Mouse (Mus musculus): ENCODE results near the gene Etv6.

Etv6 gene

GRCm38 (mm10) chr6:134140718-134141615 lies 105.5 kb downstream of the Etv6 start:
- DNase-seq (ENCODE audit: low read depth, low spot score) = no peak

- no peak for DNase-seq (ENCODE audit: low read depth, low spot score)
Observed at GRCm38 (mm10) chr6:134141616-134142165, 106.2 kb downstream of the Etv6 start.

- DNase-seq (ENCODE audit: low read depth, low spot score) = no peak
Observed at GRCm38 (mm10) chr6:134142700-134143099, 107.2 kb downstream of the Etv6 start.

- peak; percentile 12 for DNase-seq (ENCODE audit: low read depth, low spot score)
Observed at GRCm38 (mm10) chr6:134143649-134144097, 108.2 kb downstream of the Etv6 start.

- DNase-seq (ENCODE audit: low read depth, low spot score) = no peak
Observed at GRCm38 (mm10) chr6:134144231-134145130, 109.0 kb downstream of the Etv6 start.

GRCm38 (mm10) chr6:134147596-134148442 lies 112.3 kb downstream of the Etv6 start:
- peak; percentile 76 for DNase-seq (ENCODE audit: low read depth, low spot score)

GRCm38 (mm10) chr6:134148443-134148942 lies 113.0 kb downstream of the Etv6 start:
- peak; percentile 21 for DNase-seq (ENCODE audit: low read depth, low spot score)

GRCm38 (mm10) chr6:134149606-134150005 lies 114.1 kb downstream of the Etv6 start:
- no peak for DNase-seq (ENCODE audit: low read depth, low spot score)

GRCm38 (mm10) chr6:134151022-134151680 lies 115.7 kb downstream of the Etv6 start:
- DNase-seq (ENCODE audit: low read depth, low spot score) = no peak

- DNase-seq (ENCODE audit: low read depth, low spot score) = no peak
Observed at GRCm38 (mm10) chr6:134151853-134152505, 116.5 kb downstream of the Etv6 start.

- DNase-seq (ENCODE audit: low read depth, low spot score) = no peak
Observed at GRCm38 (mm10) chr6:134152539-134152938, 117.0 kb downstream of the Etv6 start.

GRCm38 (mm10) chr6:134154746-134155145 lies 119.2 kb downstream of the Etv6 start:
- no peak for DNase-seq (ENCODE audit: low read depth, low spot score)

- no peak for DNase-seq (ENCODE audit: low read depth, low spot score)
Observed at GRCm38 (mm10) chr6:134155900-134156623, 120.6 kb downstream of the Etv6 start.

GRCm38 (mm10) chr6:134157533-134158115 lies 122.1 kb downstream of the Etv6 start:
- DNase-seq (ENCODE audit: low read depth, low spot score) = peak; percentile 13

GRCm38 (mm10) chr6:134158201-134158600 lies 122.7 kb downstream of the Etv6 start:
- DNase-seq (ENCODE audit: low read depth, low spot score) = no peak

- DNase-seq (ENCODE audit: low read depth, low spot score) = no peak
Observed at GRCm38 (mm10) chr6:134159672-134160071, 124.2 kb downstream of the Etv6 start.

GRCm38 (mm10) chr6:134161040-134161439 lies 125.5 kb downstream of the Etv6 start:
- DNase-seq (ENCODE audit: low read depth, low spot score) = no peak

- no peak for DNase-seq (ENCODE audit: low read depth, low spot score)
Observed at GRCm38 (mm10) chr6:134163346-134163745, 127.8 kb downstream of the Etv6 start.

GRCm38 (mm10) chr6:134164356-134164755 lies 128.9 kb downstream of the Etv6 start:
- no peak for DNase-seq (ENCODE audit: low read depth, low spot score)
